Mouse (Mus musculus) embryonic fibroblast, embryonic 13.5 days (primary cell): ENCODE measurements around the gene Ppp2r5e.

Source experiments
- CTCF ChIP-seq: IDR thresholded peaks from 2 replicates; pipeline ENCODE4 v1.5.1; 2011; ENCODE audit warnings: mild to moderate bottlenecking, control low read depth, low read length, moderate library complexity, borderline replicate concordance; ENCODE audit not compliant: insufficient read depth
- POLR2A ChIP-seq: IDR thresholded peaks from 2 replicates; pipeline ENCODE4 v1.6.1; 2011; ENCODE audit warnings: low read depth, mild to moderate bottlenecking, control low read depth, low read length, moderate library complexity

DNA sequence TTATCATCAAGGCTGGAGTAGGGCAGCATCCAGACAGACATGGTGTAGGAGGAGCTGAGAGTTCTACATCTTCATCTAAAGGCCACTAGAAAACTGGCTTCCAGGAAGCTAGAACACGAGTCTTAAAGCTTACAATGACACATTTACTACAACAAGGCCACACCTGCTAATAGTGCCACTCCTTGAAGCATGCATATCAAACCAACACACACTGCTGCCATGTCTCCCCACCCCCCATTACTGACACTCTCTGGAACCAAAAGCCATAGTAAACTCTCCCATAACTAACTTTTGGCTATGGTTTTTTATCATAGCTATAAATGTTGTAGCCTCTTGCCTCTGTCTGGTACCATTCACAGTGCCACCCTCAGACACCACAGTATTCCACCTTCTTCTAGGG, 31.5 kb downstream of the Ppp2r5e start:
- TF ChIP-seq POLR2A (no peak), CTCF (no peak)
